Mouse (Mus musculus): ENCODE measurements around the gene Pglyrp2. TPM values are rescaled to one million over a fixed set of nuclear protein-coding genes. Genes with fewer than 3 reads are reported as not detected.

The Pglyrp2 gene
- total and polyA plus RNA-seq, 2 experiments from 2014 or later: not detected

DNA sequence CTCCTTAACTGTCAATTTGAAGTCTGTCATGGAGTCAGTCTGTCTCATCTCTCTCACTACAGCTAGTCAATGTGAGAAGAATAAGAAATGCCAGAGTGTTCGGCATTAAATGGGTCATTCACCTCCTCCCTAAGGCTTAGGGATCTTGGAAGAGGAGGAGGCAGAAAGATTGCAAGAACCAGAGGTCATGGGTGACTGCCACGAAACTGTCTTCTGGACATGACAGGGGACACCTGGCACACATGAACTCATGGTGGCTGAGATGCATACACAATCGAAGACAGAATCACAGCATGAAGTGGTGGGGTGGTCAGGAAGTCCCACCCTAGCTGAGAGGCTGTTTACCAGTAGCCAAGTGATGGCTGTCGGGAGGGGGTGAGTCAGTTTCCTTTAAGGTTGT lies 10.4 kb upstream of the Pglyrp2 start:
- no peak overlapping the region for H3K4me2 ChIP-seq (ENCODE audit: low read depth, low read length)
- H3K9ac ChIP-seq (replicated peaks; ENCODE audit: low read length): no peak overlapping the region
- no peak overlapping the region for H3K27ac ChIP-seq
- ATAC-seq (no peak), DNase-seq (ENCODE audit: low spot score) (no peak)
- H3K9me3 ChIP-seq (ENCODE audit: low read length): no peaks in the 10 kb centered on the region
- H3K27me3 ChIP-seq (ENCODE audit: insufficient read depth, low read length): no peaks in the 10 kb centered on the region
- no peaks in the 10 kb centered on the region for H3K36me3 ChIP-seq (ENCODE audit: insufficient read depth, low read length)
- 77% methylated on average over 4 of the region's 4 CpGs for WGBS
- TF ChIP-seq CTCF (IDR thresholded peaks at IDR 0.05; ENCODE audit: low read depth): no peak
- H3K4me3 ChIP-seq (ENCODE audit: low read length): no peak overlapping the region
- no peaks in the 10 kb centered on the region for H3K4me1 ChIP-seq (ENCODE audit: insufficient read depth, low read length)

- Histone ChIP-seq H3K4me2 (ENCODE audit: low read depth, low read length) (no peak overlapping the region), H3K4me3 (ENCODE audit: low read length) (no peak overlapping the region), H3K36me3 (ENCODE audit: insufficient read depth, low read length) (no peaks in the 10 kb centered on the region), H3K27me3 (ENCODE audit: insufficient read depth, low read length) (no peaks in the 10 kb centered on the region), H3K9me3 (ENCODE audit: low read length) (no peaks in the 10 kb centered on the region), H3K4me1 (ENCODE audit: insufficient read depth, low read length) (no peaks in the 10 kb centered on the region), H3K27ac (no peak overlapping the region), H3K9ac (replicated peaks; ENCODE audit: low read length) (no peak overlapping the region)
- WGBS: 64% methylated on average over 3 of the region's 3 CpGs
- peak; percentile 69 for TF ChIP-seq CTCF (IDR thresholded peaks at IDR 0.05; ENCODE audit: low read depth)
- ATAC-seq (no peak), DNase-seq (ENCODE audit: low spot score) (peak; percentile 55)
Measured at GRCm38 (mm10) chr17:32431972-32432371, 8.0 kb upstream of the Pglyrp2 start.

DNA sequence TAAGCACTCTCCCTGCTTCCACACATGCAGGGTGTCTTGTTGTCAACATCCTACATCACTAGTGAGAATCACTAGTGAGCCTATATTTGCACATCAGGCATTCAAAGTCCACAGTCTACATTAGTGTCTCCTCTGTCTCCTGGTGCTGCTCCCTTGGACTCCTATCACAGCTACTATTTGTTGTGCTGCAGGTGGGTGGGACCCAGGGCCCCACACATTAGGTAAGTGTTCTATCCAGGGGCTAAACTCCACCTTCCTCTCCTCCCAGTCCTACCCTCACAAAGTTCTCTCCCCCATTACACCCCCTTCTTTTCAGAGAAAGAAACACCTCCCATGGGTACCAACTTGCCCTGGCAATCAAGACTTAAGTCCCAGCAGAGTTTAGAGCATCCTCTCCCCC lies 2.6 kb upstream of the Pglyrp2 start:
- Histone ChIP-seq H3K27ac (no peak overlapping the region), H3K9ac (replicated peaks; ENCODE audit: low read length) (no peak overlapping the region), H3K36me3 (ENCODE audit: insufficient read depth, low read length) (no peaks in the 10 kb centered on the region), H3K4me2 (ENCODE audit: low read depth, low read length) (no peak overlapping the region), H3K27me3 (ENCODE audit: insufficient read depth, low read length) (no peaks in the 10 kb centered on the region), H3K9me3 (ENCODE audit: low read length) (no peaks in the 10 kb centered on the region), H3K4me1 (ENCODE audit: insufficient read depth, low read length) (no peaks in the 10 kb centered on the region), H3K4me3 (ENCODE audit: low read length) (no peak overlapping the region)
- TF ChIP-seq CTCF (IDR thresholded peaks at IDR 0.05; ENCODE audit: low read depth): no peak
- no peak for ATAC-seq
- DNase-seq (ENCODE audit: low spot score): no peak

GRCm38 (mm10) chr17:32420781-32421180 lies 3.2 kb downstream of the Pglyrp2 start:
- Histone ChIP-seq H3K4me3 (ENCODE audit: low read length) (no peak overlapping the region), H3K9ac (replicated peaks; ENCODE audit: low read length) (no peak overlapping the region), H3K9me3 (ENCODE audit: low read length) (no peaks in the 10 kb centered on the region), H3K36me3 (ENCODE audit: insufficient read depth, low read length) (no peaks in the 10 kb centered on the region), H3K4me1 (ENCODE audit: insufficient read depth, low read length) (no peaks in the 10 kb centered on the region), H3K27me3 (ENCODE audit: insufficient read depth, low read length) (no peaks in the 10 kb centered on the region), H3K27ac (no peak overlapping the region), H3K4me2 (ENCODE audit: low read depth, low read length) (no peak overlapping the region)
- TF ChIP-seq CTCF (IDR thresholded peaks at IDR 0.05; ENCODE audit: low read depth): no peak
- no peak for DNase-seq (ENCODE audit: low spot score)
- ATAC-seq: no peak
- 83% methylated on average over 8 of the region's 8 CpGs for WGBS

- ATAC-seq (no peak), DNase-seq (ENCODE audit: low spot score) (no peak)
- H3K4me2 ChIP-seq (ENCODE audit: low read depth, low read length): no peak overlapping the region
- H3K27ac ChIP-seq: no peak overlapping the region
- no peaks in the 10 kb centered on the region for H3K27me3 ChIP-seq (ENCODE audit: insufficient read depth, low read length)
- H3K4me1 ChIP-seq (ENCODE audit: insufficient read depth, low read length): no peaks in the 10 kb centered on the region
- no peaks in the 10 kb centered on the region for H3K36me3 ChIP-seq (ENCODE audit: insufficient read depth, low read length)
- TF ChIP-seq CTCF (IDR thresholded peaks at IDR 0.05; ENCODE audit: low read depth): no peak
- 66% methylated on average over 2 of the region's 2 CpGs for WGBS
- H3K9me3 ChIP-seq (ENCODE audit: low read length): no peaks in the 10 kb centered on the region
- no peak overlapping the region for H3K4me3 ChIP-seq (ENCODE audit: low read length)
- no peak overlapping the region for H3K9ac ChIP-seq (replicated peaks; ENCODE audit: low read length)
Measured at GRCm38 (mm10) chr17:32419989-32420388, 4.0 kb downstream of the Pglyrp2 start.

GRCm38 (mm10) chr17:32416771-32417170 lies 7.2 kb downstream of the Pglyrp2 start:
- ATAC-seq (no peak), DNase-seq (ENCODE audit: low spot score) (no peak)
- WGBS: 94% methylated on average over 14 of the region's 14 CpGs
- Histone ChIP-seq H3K4me1 (ENCODE audit: insufficient read depth, low read length) (no peaks in the 10 kb centered on the region), H3K36me3 (ENCODE audit: insufficient read depth, low read length) (no peaks in the 10 kb centered on the region), H3K27ac (no peak overlapping the region), H3K27me3 (ENCODE audit: insufficient read depth, low read length) (no peaks in the 10 kb centered on the region), H3K4me2 (ENCODE audit: low read depth, low read length) (no peak overlapping the region), H3K4me3 (ENCODE audit: low read length) (no peak overlapping the region), H3K9ac (replicated peaks; ENCODE audit: low read length) (no peak overlapping the region), H3K9me3 (ENCODE audit: low read length) (no peaks in the 10 kb centered on the region)
- TF ChIP-seq CTCF (IDR thresholded peaks at IDR 0.05; ENCODE audit: low read depth): no peak

DNA sequence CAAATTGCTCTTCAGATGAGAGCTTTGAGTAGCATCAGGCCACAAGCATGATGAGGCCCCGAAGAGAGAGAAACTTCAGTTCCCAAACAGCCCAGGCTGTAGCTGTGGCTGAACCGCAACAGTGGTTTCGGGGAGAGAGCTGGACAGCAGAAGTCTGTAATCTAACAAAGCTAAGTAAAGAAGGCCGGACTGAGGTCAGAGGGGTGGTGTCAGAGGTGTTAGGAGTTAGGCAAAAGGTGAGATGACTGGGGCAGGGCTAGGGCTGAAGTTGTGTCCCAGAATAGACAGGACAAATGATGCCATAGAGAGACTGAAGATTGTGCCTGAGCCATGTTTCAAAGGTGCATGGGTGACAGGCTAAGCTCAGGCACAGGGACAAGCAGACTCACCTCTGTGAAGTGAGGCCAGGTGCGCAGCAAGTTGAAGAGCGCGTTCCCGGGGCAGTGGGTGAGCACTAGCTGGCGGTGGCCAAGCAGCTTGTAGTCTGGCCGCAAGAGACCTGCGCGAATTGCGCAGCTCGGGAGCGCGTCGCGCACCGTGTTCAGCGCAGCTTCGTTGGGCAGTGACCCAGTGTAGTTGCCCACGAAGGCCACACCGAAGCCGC lies 8.4 kb downstream of the Pglyrp2 start:
- ATAC-seq: no peak
- no peaks in the 10 kb centered on the region for H3K4me1 ChIP-seq (ENCODE audit: insufficient read depth, low read length)
- no peak for DNase-seq (ENCODE audit: low spot score)
- no peak for TF ChIP-seq CTCF (IDR thresholded peaks at IDR 0.05; ENCODE audit: low read depth)
- H3K36me3 ChIP-seq (ENCODE audit: insufficient read depth, low read length): no peaks in the 10 kb centered on the region
- H3K4me3 ChIP-seq (ENCODE audit: low read length): no peak overlapping the region
- no peak overlapping the region for H3K27ac ChIP-seq
- no peak overlapping the region for H3K4me2 ChIP-seq (ENCODE audit: low read depth, low read length)
- no peaks in the 10 kb centered on the region for H3K9me3 ChIP-seq (ENCODE audit: low read length)
- WGBS: 49% methylated on average over 24 of the region's 24 CpGs
- no peak overlapping the region for H3K9ac ChIP-seq (replicated peaks; ENCODE audit: low read length)
- no peaks in the 10 kb centered on the region for H3K27me3 ChIP-seq (ENCODE audit: insufficient read depth, low read length)

Measured in hindbrain, postnatal 0 days (tissue).